Mouse (Mus musculus): ENCODE data around the gene Ush1g. TPM values are rescaled to one million over a fixed set of nuclear protein-coding genes. Genes with fewer than 3 reads are reported as not detected.

The Ush1g gene
- polyA plus RNA-seq, 1 experiment: 2.0 TPM

DNA sequence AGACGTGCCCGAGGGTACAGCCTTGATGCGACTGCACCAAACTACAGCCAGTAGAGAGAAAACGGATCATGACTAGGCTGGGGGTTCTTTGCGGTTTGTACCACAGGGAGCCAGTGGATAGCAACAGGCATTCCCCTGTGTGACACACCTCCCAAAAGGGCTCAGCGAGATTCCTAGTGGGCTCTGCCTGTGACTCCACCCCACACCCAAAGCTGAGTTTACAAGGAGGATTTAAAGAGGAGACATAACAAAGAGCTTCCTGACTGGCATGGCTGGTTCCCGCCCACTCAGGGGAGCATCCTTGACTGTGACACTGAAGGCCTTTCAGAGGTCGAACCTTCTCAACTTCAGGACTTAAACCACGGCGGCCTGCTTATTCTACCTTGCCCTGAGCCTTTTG lies 30.3 kb downstream of the Ush1g start:
- no peak for TF ChIP-seq CTCF (IDR thresholded peaks at IDR 0.05; ENCODE audit: extremely low read depth, insufficient read depth, insufficient read length, insufficient replicate concordance)
- no peak for TF ChIP-seq POLR2A (IDR thresholded peaks at IDR 0.05; ENCODE audit: low read depth, low read length)
- WGBS: 89% methylated on average over 10 of the region's 10 CpGs
- Histone ChIP-seq H3K4me3 (ENCODE audit: extremely low read depth, insufficient read depth, insufficient read length) (no peak overlapping the region), H3K36me3 (ENCODE audit: control insufficient read depth, insufficient read depth, low read length) (no peaks in the 10 kb centered on the region), H3K4me1 (ENCODE audit: control insufficient read depth, insufficient read depth, insufficient read length) (no peaks in the 10 kb centered on the region), H3K27me3 (ENCODE audit: control insufficient read depth, insufficient read depth, low read length) (no peaks in the 10 kb centered on the region), H3K27ac (ENCODE audit: insufficient read depth, low read length) (no peak overlapping the region)
- DNase-seq (ENCODE audit: low read depth in 1 of 2, low spot score in 2 of 2): no peak

- H3K27me3 ChIP-seq (ENCODE audit: control insufficient read depth, insufficient read depth, low read length): no peaks in the 10 kb centered on the region
- H3K4me1 ChIP-seq (ENCODE audit: control insufficient read depth, insufficient read depth, insufficient read length): no peaks in the 10 kb centered on the region
- H3K27ac ChIP-seq (ENCODE audit: insufficient read depth, low read length): no peak overlapping the region
- no peak overlapping the region for H3K4me3 ChIP-seq (ENCODE audit: extremely low read depth, insufficient read depth, insufficient read length)
- DNase-seq (ENCODE audit: low read depth in 1 of 2, low spot score in 2 of 2): no peak
- WGBS: 89% methylated on average over 6 of the region's 6 CpGs
- H3K36me3 ChIP-seq (ENCODE audit: control insufficient read depth, insufficient read depth, low read length): no peaks in the 10 kb centered on the region
- no peak for TF ChIP-seq CTCF (IDR thresholded peaks at IDR 0.05; ENCODE audit: extremely low read depth, insufficient read depth, insufficient read length, insufficient replicate concordance)
- TF ChIP-seq POLR2A (IDR thresholded peaks at IDR 0.05; ENCODE audit: low read depth, low read length): no peak
Measured at GRCm38 (mm10) chr11:115290919-115291318, 30.9 kb downstream of the Ush1g start.

GRCm38 (mm10) chr11:115290314-115290713 lies 31.5 kb downstream of the Ush1g start:
- no peaks in the 10 kb centered on the region for H3K36me3 ChIP-seq (ENCODE audit: control insufficient read depth, insufficient read depth, low read length)
- no peaks in the 10 kb centered on the region for H3K4me1 ChIP-seq (ENCODE audit: control insufficient read depth, insufficient read depth, insufficient read length)
- DNase-seq (ENCODE audit: low read depth in 1 of 2, low spot score in 2 of 2): no peak
- TF ChIP-seq CTCF (IDR thresholded peaks at IDR 0.05; ENCODE audit: extremely low read depth, insufficient read depth, insufficient read length, insufficient replicate concordance): no peak
- no peak for TF ChIP-seq POLR2A (IDR thresholded peaks at IDR 0.05; ENCODE audit: low read depth, low read length)
- H3K4me3 ChIP-seq (ENCODE audit: extremely low read depth, insufficient read depth, insufficient read length): no peak overlapping the region
- WGBS: 88% methylated on average over 1 of the region's 1 CpGs
- no peaks in the 10 kb centered on the region for H3K27me3 ChIP-seq (ENCODE audit: control insufficient read depth, insufficient read depth, low read length)
- H3K27ac ChIP-seq (ENCODE audit: insufficient read depth, low read length): no peak overlapping the region

DNA sequence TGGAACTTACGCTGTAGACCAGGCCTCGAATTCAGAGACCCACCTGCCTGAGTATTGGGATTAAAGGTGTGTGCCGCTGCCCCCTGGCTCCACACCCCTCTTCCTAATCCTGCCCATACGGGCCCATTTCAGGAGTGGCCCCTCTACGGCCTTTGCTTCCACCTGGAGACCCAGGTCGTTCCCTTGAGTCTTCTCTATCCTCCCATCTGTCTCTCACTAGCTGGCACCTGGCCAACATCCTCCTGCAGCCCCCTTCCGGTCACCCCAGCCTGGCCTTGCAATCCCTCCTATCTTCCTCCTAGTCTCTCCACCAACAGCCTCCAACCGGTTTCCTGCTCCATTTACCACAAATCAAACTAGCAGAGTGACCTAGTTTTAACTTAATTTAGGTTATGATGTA lies 32.0 kb downstream of the Ush1g start:
- no peaks in the 10 kb centered on the region for H3K4me1 ChIP-seq (ENCODE audit: control insufficient read depth, insufficient read depth, insufficient read length)
- H3K27me3 ChIP-seq (ENCODE audit: control insufficient read depth, insufficient read depth, low read length): no peaks in the 10 kb centered on the region
- H3K36me3 ChIP-seq (ENCODE audit: control insufficient read depth, insufficient read depth, low read length): no peaks in the 10 kb centered on the region
- 80% methylated on average over 8 of the region's 8 CpGs for WGBS
- no peak for DNase-seq (ENCODE audit: low read depth in 1 of 2, low spot score in 2 of 2)
- H3K27ac ChIP-seq (ENCODE audit: insufficient read depth, low read length): no peak overlapping the region
- H3K4me3 ChIP-seq (ENCODE audit: extremely low read depth, insufficient read depth, insufficient read length): no peak overlapping the region
- TF ChIP-seq POLR2A (IDR thresholded peaks at IDR 0.05; ENCODE audit: low read depth, low read length): no peak
- TF ChIP-seq CTCF (IDR thresholded peaks at IDR 0.05; ENCODE audit: extremely low read depth, insufficient read depth, insufficient read length, insufficient replicate concordance): no peak

DNA sequence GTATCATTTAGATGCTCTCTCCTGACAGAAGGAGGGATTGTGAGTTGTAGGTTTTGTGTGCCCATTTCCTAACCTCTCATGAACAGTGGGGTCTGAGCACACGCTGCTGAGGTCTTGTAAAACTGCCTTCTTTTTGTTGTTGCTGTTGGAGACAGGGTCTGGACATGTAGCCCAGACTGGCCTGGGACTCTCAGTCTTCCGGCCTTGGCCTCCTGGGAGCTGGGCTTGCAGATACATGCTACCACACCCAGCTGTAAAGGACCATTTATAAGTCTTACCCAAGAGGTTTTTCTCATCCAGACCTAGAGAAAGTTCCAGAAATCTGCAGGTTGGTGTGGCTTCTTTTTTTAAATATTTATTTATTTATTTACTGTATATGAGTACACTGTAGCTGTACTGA lies 33.5 kb downstream of the Ush1g start:
- H3K27me3 ChIP-seq (ENCODE audit: control insufficient read depth, insufficient read depth, low read length): no peaks in the 10 kb centered on the region
- H3K36me3 ChIP-seq (ENCODE audit: control insufficient read depth, insufficient read depth, low read length): no peaks in the 10 kb centered on the region

GRCm38 (mm10) chr11:115287386-115287785 lies 34.5 kb downstream of the Ush1g start:
- Histone ChIP-seq H3K36me3 (ENCODE audit: control insufficient read depth, insufficient read depth, low read length) (no peaks in the 10 kb centered on the region), H3K27ac (ENCODE audit: insufficient read depth, low read length) (no peak overlapping the region), H3K27me3 (ENCODE audit: control insufficient read depth, insufficient read depth, low read length) (no peaks in the 10 kb centered on the region), H3K4me1 (ENCODE audit: control insufficient read depth, insufficient read depth, insufficient read length) (no peaks in the 10 kb centered on the region), H3K4me3 (ENCODE audit: extremely low read depth, insufficient read depth, insufficient read length) (no peak overlapping the region)
- WGBS: 86% methylated on average over 5 of the region's 5 CpGs
- DNase-seq (ENCODE audit: low read depth in 1 of 2, low spot score in 2 of 2): no peak
- TF ChIP-seq CTCF (IDR thresholded peaks at IDR 0.05; ENCODE audit: extremely low read depth, insufficient read depth, insufficient read length, insufficient replicate concordance) (no peak), POLR2A (IDR thresholded peaks at IDR 0.05; ENCODE audit: low read depth, low read length) (no peak)

More for the DNA sequence above, 33.5 kb downstream of the Ush1g start:
- Histone ChIP-seq H3K4me3 (ENCODE audit: extremely low read depth, insufficient read depth, insufficient read length) (no peak overlapping the region), H3K27ac (ENCODE audit: insufficient read depth, low read length) (no peak overlapping the region), H3K4me1 (ENCODE audit: control insufficient read depth, insufficient read depth, insufficient read length) (no peaks in the 10 kb centered on the region)
- TF ChIP-seq CTCF (IDR thresholded peaks at IDR 0.05; ENCODE audit: extremely low read depth, insufficient read depth, insufficient read length, insufficient replicate concordance) (no peak), POLR2A (IDR thresholded peaks at IDR 0.05; ENCODE audit: low read depth, low read length) (no peak)
- WGBS: 81% methylated on average over 2 of the region's 2 CpGs
- DNase-seq (ENCODE audit: low read depth in 1 of 2, low spot score in 2 of 2): no peak

DNA sequence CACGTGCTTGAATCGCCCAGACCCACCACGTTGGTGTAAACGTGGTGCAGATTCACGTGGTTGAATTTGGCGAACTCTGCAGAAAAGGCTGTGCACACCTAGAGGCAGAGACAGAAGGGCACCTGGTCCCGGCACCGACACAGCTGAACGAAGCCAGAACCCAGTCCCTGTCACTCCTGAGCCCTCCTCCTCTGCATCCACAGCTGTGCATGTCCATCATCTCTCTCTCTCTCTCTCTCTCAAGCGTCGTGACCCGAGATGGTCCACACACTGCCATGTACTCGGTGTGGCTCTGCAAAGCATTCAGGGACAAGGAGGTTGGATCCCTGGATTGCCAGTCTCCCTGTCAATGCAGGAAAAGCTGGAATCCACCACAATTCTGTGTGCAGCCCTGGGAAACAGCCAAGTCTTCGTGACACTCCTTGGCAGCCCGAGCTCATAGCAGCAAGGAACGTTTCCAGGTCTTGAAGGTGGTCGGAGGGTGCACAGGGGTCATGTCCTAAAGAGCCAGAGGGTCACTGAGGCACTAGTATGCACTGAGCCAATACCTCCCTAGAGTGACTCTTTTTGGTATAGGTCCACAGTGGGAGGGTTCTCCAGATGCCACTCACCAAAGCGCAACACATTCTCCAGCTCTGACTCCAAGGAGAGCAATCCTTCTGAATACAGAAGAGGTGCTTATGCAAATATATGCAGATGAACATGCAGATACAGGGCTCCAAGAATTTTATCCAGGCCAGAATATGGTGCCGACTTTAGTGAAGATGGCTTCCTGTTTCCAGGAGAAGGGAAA lies 35.4 kb downstream of the Ush1g start:
- Histone ChIP-seq H3K27ac (ENCODE audit: insufficient read depth, low read length) (no peak overlapping the region), H3K4me3 (ENCODE audit: extremely low read depth, insufficient read depth, insufficient read length) (no peak overlapping the region), H3K36me3 (ENCODE audit: control insufficient read depth, insufficient read depth, low read length) (no peaks in the 10 kb centered on the region), H3K27me3 (ENCODE audit: control insufficient read depth, insufficient read depth, low read length) (no peaks in the 10 kb centered on the region), H3K4me1 (ENCODE audit: control insufficient read depth, insufficient read depth, insufficient read length) (no peaks in the 10 kb centered on the region)
- no peak for DNase-seq (ENCODE audit: low read depth in 1 of 2, low spot score in 2 of 2)
- WGBS: 77% methylated on average over 19 of the region's 19 CpGs
- no peak for TF ChIP-seq POLR2A (IDR thresholded peaks at IDR 0.05; ENCODE audit: low read depth, low read length)
- TF ChIP-seq CTCF (IDR thresholded peaks at IDR 0.05; ENCODE audit: extremely low read depth, insufficient read depth, insufficient read length, insufficient replicate concordance): no peak
